ENCODE assay signal across 9 mouse cellular contexts in genomic region chr1:58621996-58622748, GRCm38 (mm10). TPM values are rescaled to one million over a fixed set of nuclear protein-coding genes. Genes with fewer than 3 reads are reported as not detected.
DNase-seq lines count a peak whose midpoint lies in the region; TF ChIP-seq lines count a peak whose summit lies in the region.
"Had no signal": no experiment of that assay in that cellular context is flagged by ENCODE, and none has a peak within 500 bp of the region (broad histone marks: within the 10 kb centered on the region; RNA-seq: fewer than 3 reads in every experiment).

No protein-coding gene starts in this region.

- H3K4me1 ChIP-seq in lung, adult 2 months (ENCODE audit: control insufficient read depth, insufficient read depth, low read length): no peaks in the 10 kb centered on the region

- no peak overlapping the region for H3K4me3 ChIP-seq in lung, adult 2 months (replicated peaks; ENCODE audit: extremely low read depth, low read depth, low read length)

- WGBS in lung, adult 2 months: 55% methylated on average over 7 of the region's 7 CpGs

- DNase-seq in frontal cortex, postnatal 36 days (ENCODE audit: low spot score in 2 of 2): peak; percentile 12 to 24
- DNase-seq in frontal cortex, postnatal 14 days (ENCODE audit: low spot score in 2 of 2): no peak
- peak; percentile 28 to 33 for DNase-seq in lung, adult 18-20 months
- DNase-seq in lung, adult 2 months: no peak
- DNase-seq in cerebellum, postnatal 36 days: peak; percentile 35 to 46
- DNase-seq in lung, postnatal 4 days: peak; percentile 26 to 68
- no peak for DNase-seq in thymus, postnatal 10 days (ENCODE audit: low spot score in 2 of 2)
- DNase-seq in spleen, postnatal 14 days (ENCODE audit: low spot score in 2 of 2): no peak
- DNase-seq: thymus, postnatal 36 days had no signal

- TF ChIP-seq POLR2A in lung, adult 2 months (IDR thresholded peaks at IDR 0.05; ENCODE audit: borderline replicate concordance, extremely low read depth, low read depth, low read length): no peak

- TF ChIP-seq CTCF in lung, adult 2 months (IDR thresholded peaks at IDR 0.05; ENCODE audit: insufficient read depth, low read length): no peak

RNA-seq across cellular contexts. Expression of gene Ndufb3, which starts 36.0 kb away (rescaled TPM):
- 23.1 and 53.7 TPM in 2 replicates for polyA plus RNA-seq in lung, adult 2 months (2012; rRNA removed)

RNA-seq across cellular contexts. Expression of gene Fam126b, which starts 36.0 kb away (rescaled TPM):
- polyA plus RNA-seq in lung, adult 2 months (2012; rRNA removed): 1.7 and 2.8 TPM in 2 replicates

Comparison
In these comparisons a context has a peak if more than half of its experiments do, and no peak if none do; other contexts are left out.
1. DNase-seq: peak in frontal cortex, postnatal 36 days (2 of 2), lung, adult 18-20 months (2 of 2), cerebellum, postnatal 36 days (2 of 2) and lung, postnatal 4 days (2 of 2); none in frontal cortex, postnatal 14 days (0 of 2), lung, adult 2 months (single experiment), thymus, postnatal 10 days (0 of 2) and spleen, postnatal 14 days (0 of 2).